Mouse (Mus musculus) testis, adult 2 months (tissue): ENCODE measurements around the gene Gp2.

Experiments
- CTCF ChIP-seq: fragments of 200-500 bp; IDR thresholded peaks from 2 replicates; pipeline ENCODE4 v1.5.1; 2012; ENCODE audit warnings: low read depth, mild to moderate bottlenecking, inconsistent platforms, low read length, moderate library complexity; ENCODE audit not compliant: control insufficient read depth, insufficient read depth, insufficient replicate concordance
- POLR2A ChIP-seq: fragments of 200-500 bp; IDR thresholded peaks from 2 replicates; pipeline ENCODE4 v1.6.1; 2012; ENCODE audit warnings: low read depth, mild to moderate bottlenecking, inconsistent platforms, low read length, moderate library complexity; ENCODE audit not compliant: control insufficient read depth

GRCm38 (mm10) chr7:119427180-119427616, 31.9 kb downstream of the Gp2 start:
- TF ChIP-seq POLR2A (no peak), CTCF (0 out of 2 replicates have a peak, but pooled peaks have one; percentile 10)
